In the genomic region with DNA sequence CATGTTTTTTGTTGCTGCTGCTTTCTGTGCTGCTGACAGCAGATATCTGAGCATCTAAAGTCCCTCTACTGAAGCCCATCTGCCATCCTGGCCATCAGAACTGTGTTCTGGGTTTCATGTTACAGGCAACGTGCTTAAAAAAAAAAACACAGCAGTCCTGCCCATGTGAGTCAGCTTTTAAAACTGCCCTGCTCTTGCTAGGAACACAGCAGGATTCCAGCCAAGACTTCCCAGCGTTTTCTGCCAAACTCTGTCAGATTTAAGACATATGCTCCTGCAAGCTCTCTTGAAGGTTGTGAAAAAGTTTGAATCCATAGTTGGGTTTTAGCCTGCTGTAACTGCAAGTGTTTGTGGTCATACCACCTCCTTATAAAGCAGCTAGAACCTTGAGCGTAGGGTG, we compare ENCODE assay signal across 8 mouse cellular contexts. TPM values are rescaled to one million over a fixed set of nuclear protein-coding genes. Genes with fewer than 3 reads are reported as not detected.
DNase-seq lines count a peak whose midpoint lies in the region; ATAC-seq and TF ChIP-seq lines count a peak whose summit lies in the region.

A gene (plus strand): TSS at position 298 of the 400 bp plus-strand sequence.

- peak; percentile 9 for DNase-seq in 416B (ENCODE audit: low read depth)
- DNase-seq in adrenal gland, adult 8-10 months = peak; percentile 54
- DNase-seq in gastrocnemius, postnatal 10 days = peak; percentile 6
- DNase-seq in kidney, postnatal 14 days = peak; percentile 48
- DNase-seq in lung, postnatal 0 days (ENCODE audit: low spot score) = peak; percentile 75
- no peak for DNase-seq in neural tube, embryonic 10.5 days (ENCODE audit: extremely low spot score, low spot score)

- 11% methylated on average over 3 of the region's 3 CpGs for WGBS in lung, postnatal 0 days
- 33% methylated on average over 3 of the region's 3 CpGs for WGBS in intestine, postnatal 0 days
- 40% methylated on average over 3 of the region's 3 CpGs for WGBS in hindbrain, embryonic 12.5 days

- no peaks in the 10 kb centered on the region for H3K36me3 ChIP-seq in lung, postnatal 0 days (ENCODE audit: insufficient read depth, low read length)
- H3K36me3 ChIP-seq in intestine, postnatal 0 days (ENCODE audit: control insufficient read depth, insufficient read depth) = no peaks in the 10 kb centered on the region
- H3K36me3 ChIP-seq in hindbrain, embryonic 12.5 days = no peaks in the 10 kb centered on the region

- no peak within 1 kb of the TSS for H3K9ac ChIP-seq in lung, postnatal 0 days (replicated peaks; ENCODE audit: low read depth)
- no peak within 1 kb of the TSS for H3K9ac ChIP-seq in intestine, postnatal 0 days (ENCODE audit: low read depth, low read length)
- no peak within 1 kb of the TSS for H3K9ac ChIP-seq in hindbrain, embryonic 12.5 days

- H3K27me3 ChIP-seq in lung, postnatal 0 days (replicated peaks; ENCODE audit: insufficient read depth, low read length) = no peaks in the 10 kb centered on the region
- H3K27me3 ChIP-seq in intestine, postnatal 0 days (replicated peaks; ENCODE audit: control insufficient read depth, insufficient read depth, low read length) = no peaks in the 10 kb centered on the region
- no peaks in the 10 kb centered on the region for H3K27me3 ChIP-seq in hindbrain, embryonic 12.5 days

- no peak for TF ChIP-seq EP300 in lung, postnatal 0 days (IDR thresholded peaks at IDR 0.05)

- H3K9me3 ChIP-seq in lung, postnatal 0 days (ENCODE audit: low read length) = no peaks in the 10 kb centered on the region
- H3K9me3 ChIP-seq in intestine, postnatal 0 days (ENCODE audit: control insufficient read depth) = no peaks in the 10 kb centered on the region
- no peaks in the 10 kb centered on the region for H3K9me3 ChIP-seq in hindbrain, embryonic 12.5 days (replicated peaks)

- no peak within 1 kb of the TSS; the same call in 1 of the 2 replicates for H3K4me3 ChIP-seq in lung, postnatal 0 days (ENCODE audit: low read depth, low read length)
- H3K4me3 ChIP-seq in intestine, postnatal 0 days (ENCODE audit: low read depth, low read length) = no peak within 1 kb of the TSS
- H3K4me3 ChIP-seq in hindbrain, embryonic 12.5 days = no peak within 1 kb of the TSS

- no peak within 1 kb of the TSS for H3K27ac ChIP-seq in lung, postnatal 0 days (ENCODE audit: low read length)
- H3K27ac ChIP-seq in intestine, postnatal 0 days (ENCODE audit: low read depth, low read length) = no peak within 1 kb of the TSS
- no peak within 1 kb of the TSS for H3K27ac ChIP-seq in hindbrain, embryonic 12.5 days

- peak; percentile 56 for ATAC-seq in lung, postnatal 0 days
- ATAC-seq in intestine, postnatal 0 days = no peak
- ATAC-seq in hindbrain, embryonic 12.5 days (ENCODE audit: low FRiP score) = no peak

- TF ChIP-seq CTCF in lung, postnatal 0 days (IDR thresholded peaks at IDR 0.05) = no peak
- TF ChIP-seq CTCF in intestine, postnatal 0 days (IDR thresholded peaks at IDR 0.05; ENCODE audit: low read depth) = no peak

- no peak within 1 kb of the TSS for H3K4me2 ChIP-seq in lung, postnatal 0 days (replicated peaks; ENCODE audit: low read depth, low read length)
- no peak within 1 kb of the TSS for H3K4me2 ChIP-seq in intestine, postnatal 0 days (replicated peaks; ENCODE audit: low read depth)
- H3K4me2 ChIP-seq in hindbrain, embryonic 12.5 days (replicated peaks) = no peak within 1 kb of the TSS

- no peaks in the 10 kb centered on the region for H3K4me1 ChIP-seq in lung, postnatal 0 days (ENCODE audit: insufficient read depth, low read depth, low read length)
- no peaks in the 10 kb centered on the region for H3K4me1 ChIP-seq in intestine, postnatal 0 days (replicated peaks; ENCODE audit: control insufficient read depth, insufficient read depth, low read length)
- H3K4me1 ChIP-seq in hindbrain, embryonic 12.5 days = no peaks in the 10 kb centered on the region

RNA-seq across cellular contexts. Expression of the gene that starts here (rescaled TPM):
- 10 to 100 TPM; 36.0 to 54.5 (median 44.3) TPM for total RNA-seq in adrenal gland, adult 8-10 months (2022)
- total RNA-seq in gastrocnemius, postnatal 10 days (2021) = 1 to 10 TPM; 2.1 to 3.3 TPM
- 26.6 and 26.8 TPM in 2 replicates for polyA plus RNA-seq in lung, postnatal 0 days (2015; fragmentation: Nextera tagmentation; extraction: Ambion mirVana)
- polyA plus RNA-seq in intestine, postnatal 0 days (2015; fragmentation: Nextera tagmentation; extraction: Ambion mirVana) = 1.2 and 1.6 TPM in 2 replicates
- polyA plus RNA-seq in hindbrain, embryonic 12.5 days (2016; fragmentation: Nextera tagmentation; extraction: Ambion mirVana) = 1.7 and 1.9 TPM in 2 replicates

Comparison
In these comparisons a context has a peak if more than half of its experiments do, and no peak if none do; other contexts are left out.
1. RNA of the gene that starts here (total RNA-seq): 36.0 to 54.5 TPM in adrenal gland, adult 8-10 months; 2.1 to 3.3 TPM in gastrocnemius, postnatal 10 days; every median in the first group is over 4 times any median in the second.